Mouse (Mus musculus) intestine, embryonic 16.5 days (tissue): ENCODE measurements at regions not wholly inside any gene's neighbourhood (a gene's known extent, or its start where the extent isn't known, plus 50 kb on each side); places are given as distances from the start of the nearest gene placed in this dataset.
"Not testable (repeated sequence)": the region's sequence is repeated elsewhere in the genome, so short reads cannot be mapped to it uniquely, and the experiment has no call there.

Experiments
- ATAC-seq: fragments of 200-750 bp; cut with Nextera tagmentation; 2 replicates; pipeline ENCODE4 v1.8.0; 2017; ENCODE audit warnings: moderate TSS enrichment, moderate library complexity
- H3K27ac ChIP-seq: fragments of 300-500 bp; sonication (generic); 2 replicates; pipeline ENCODE4 v1.5.1; 2014; ENCODE audit warnings: mild to moderate bottlenecking, low read length
- H3K27me3 ChIP-seq: fragments of 300-500 bp; sonication (generic); replicated peaks from 2 replicates; pipeline ENCODE4 v1.6.1; 2014; ENCODE audit warnings: low read length, control low read depth, mixed read lengths; ENCODE audit not compliant: control insufficient read depth, insufficient read depth
- H3K36me3 ChIP-seq: fragments of 300-500 bp; sonication (generic); 2 replicates; pipeline ENCODE4 v1.6.1; 2014; ENCODE audit warnings: low read length, control low read depth; ENCODE audit not compliant: control insufficient read depth, insufficient read depth
- H3K4me1 ChIP-seq: fragments of 300-500 bp; sonication (generic); 2 replicates; pipeline ENCODE4 v1.6.1; 2014; ENCODE audit warnings: low read length, control low read depth, mixed read lengths; ENCODE audit not compliant: control insufficient read depth, insufficient read depth
- H3K4me2 ChIP-seq: fragments of 300-500 bp; sonication (generic); 2 replicates; pipeline ENCODE4 v1.6.1; 2014; ENCODE audit warnings: low read depth, low read length, control low read depth
- H3K4me3 ChIP-seq: fragments of 300-500 bp; sonication (generic); 2 replicates; pipeline ENCODE4 v1.5.1; 2014; ENCODE audit warnings: mild to moderate bottlenecking, low read length
- H3K9ac ChIP-seq: fragments of 300-500 bp; sonication (generic); 2 replicates; pipeline ENCODE4 v1.6.1; 2014; ENCODE audit warnings: low read depth, low read length
- H3K9me3 ChIP-seq: fragments of 300-500 bp; sonication (generic); 2 replicates; pipeline ENCODE4 v1.6.1; 2016; ENCODE audit warnings: low read length, control low read depth; ENCODE audit not compliant: control insufficient read depth
- WGBS: fragments of 180-500 bp; shearing (Covaris S2); extraction: QIAGEN DNeasy Blood & Tissue Kit; methylation state at CpG from one replicate; pipeline ENCODE4 v1.1.7; 2014; 5-methylcytosine and 5-hydroxymethylcytosine counted together

DNA sequence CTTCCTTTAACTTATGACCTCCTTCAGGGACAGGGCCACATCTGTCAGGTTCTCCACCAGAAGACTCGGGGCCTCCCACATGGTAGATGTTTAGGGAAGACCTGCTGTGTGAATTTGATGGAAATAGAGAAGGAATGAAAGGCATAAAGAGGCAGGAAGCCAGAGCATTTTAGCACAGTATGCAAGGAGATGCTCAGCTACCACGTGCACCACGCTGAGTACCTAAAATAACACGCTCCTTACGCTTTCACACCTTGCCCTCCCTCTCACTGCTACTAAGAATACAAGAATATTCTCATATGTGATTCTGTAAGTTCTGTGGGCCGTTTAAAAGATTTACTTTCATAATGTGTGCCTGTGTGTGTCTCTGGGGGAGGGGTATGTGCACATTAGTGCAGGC, 284.8 kb upstream of the Ercc4 start:
- 82% methylated on average over 6 of the region's 6 CpGs for WGBS
- Histone ChIP-seq H3K4me3 (no peak overlapping the region), H3K9ac (no peak overlapping the region), H3K27ac (no peak overlapping the region), H3K4me2 (no peak overlapping the region), H3K4me1 (no peaks in the 10 kb centered on the region), H3K27me3 (no peaks in the 10 kb centered on the region), H3K36me3 (no peaks in the 10 kb centered on the region), H3K9me3 (no peaks in the 10 kb centered on the region)
- ATAC-seq = no peak

- no peaks in the 10 kb centered on the region for H3K4me1 ChIP-seq
- no peak overlapping the region for H3K27ac ChIP-seq
- no peak overlapping the region for H3K4me3 ChIP-seq
- no peaks in the 10 kb centered on the region for H3K27me3 ChIP-seq
- no peak overlapping the region for H3K9ac ChIP-seq
- no peaks in the 10 kb centered on the region for H3K36me3 ChIP-seq
- H3K4me2 ChIP-seq = no peak overlapping the region
- 52% methylated on average over 8 of the region's 8 CpGs for WGBS
- no peaks in the 10 kb centered on the region for H3K9me3 ChIP-seq
- no peak; the same call in 1 of the 2 replicates for ATAC-seq
Measured at GRCm38 (mm10) chr16:12826222-12826621, 283.3 kb upstream of the Ercc4 start.

DNA sequence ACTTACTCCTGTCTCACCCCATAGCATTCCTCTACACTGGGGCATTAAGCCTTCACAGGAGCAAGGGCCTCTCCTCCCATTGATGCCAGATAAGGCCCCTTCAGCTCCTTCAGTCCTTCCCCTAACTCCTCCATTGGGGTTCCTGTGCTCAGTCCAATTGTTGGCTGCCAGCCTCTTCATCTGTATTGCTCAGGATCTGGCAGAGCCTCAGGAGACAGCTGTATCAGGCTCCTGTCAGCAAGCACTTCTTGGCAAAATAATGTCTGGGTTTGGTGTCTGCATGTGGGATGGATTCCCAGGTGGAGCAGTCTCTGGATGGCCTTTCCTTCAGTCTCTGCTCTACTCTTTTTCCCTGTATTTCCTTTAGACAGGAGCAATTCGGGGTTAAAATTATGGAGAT, 278.2 kb upstream of the Ercc4 start:
- ATAC-seq, H3K36me3 ChIP-seq, H3K27ac ChIP-seq, H3K9me3 ChIP-seq, H3K27me3 ChIP-seq, H3K9ac ChIP-seq, H3K4me1 ChIP-seq, H3K4me3 ChIP-seq, H3K4me2 ChIP-seq: not testable (repeated sequence)
- WGBS = 43% methylated on average over 1 of the region's 1 CpGs

DNA sequence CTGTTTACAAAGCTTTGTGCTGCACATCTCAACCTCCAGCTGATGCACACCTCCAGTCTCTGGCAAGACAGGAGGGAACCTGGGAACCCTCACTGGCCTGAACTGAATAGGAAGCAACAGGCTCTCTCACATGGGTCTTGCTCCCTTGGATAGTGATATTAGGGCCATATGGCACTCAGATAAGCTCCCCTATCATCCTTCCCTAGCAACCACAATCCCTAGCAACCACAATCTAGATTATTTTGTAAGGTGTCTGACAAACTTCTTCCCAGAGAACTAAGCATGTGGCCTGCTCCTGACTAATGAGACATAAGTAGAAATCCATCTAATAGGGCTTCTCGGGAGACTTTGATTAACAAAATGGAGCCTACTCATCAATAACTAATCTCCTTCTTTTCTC, 253.1 kb upstream of the Ercc4 start:
- Histone ChIP-seq H3K4me3 (no peak overlapping the region), H3K27ac (no peak overlapping the region), H3K9ac (no peak overlapping the region), H3K36me3 (no peaks in the 10 kb centered on the region), H3K27me3 (no peaks in the 10 kb centered on the region), H3K9me3 (no peaks in the 10 kb centered on the region), H3K4me2 (no peak overlapping the region), H3K4me1 (no peaks in the 10 kb centered on the region)
- WGBS = 80% methylated on average over 1 of the region's 1 CpGs
- no peak for ATAC-seq

DNA sequence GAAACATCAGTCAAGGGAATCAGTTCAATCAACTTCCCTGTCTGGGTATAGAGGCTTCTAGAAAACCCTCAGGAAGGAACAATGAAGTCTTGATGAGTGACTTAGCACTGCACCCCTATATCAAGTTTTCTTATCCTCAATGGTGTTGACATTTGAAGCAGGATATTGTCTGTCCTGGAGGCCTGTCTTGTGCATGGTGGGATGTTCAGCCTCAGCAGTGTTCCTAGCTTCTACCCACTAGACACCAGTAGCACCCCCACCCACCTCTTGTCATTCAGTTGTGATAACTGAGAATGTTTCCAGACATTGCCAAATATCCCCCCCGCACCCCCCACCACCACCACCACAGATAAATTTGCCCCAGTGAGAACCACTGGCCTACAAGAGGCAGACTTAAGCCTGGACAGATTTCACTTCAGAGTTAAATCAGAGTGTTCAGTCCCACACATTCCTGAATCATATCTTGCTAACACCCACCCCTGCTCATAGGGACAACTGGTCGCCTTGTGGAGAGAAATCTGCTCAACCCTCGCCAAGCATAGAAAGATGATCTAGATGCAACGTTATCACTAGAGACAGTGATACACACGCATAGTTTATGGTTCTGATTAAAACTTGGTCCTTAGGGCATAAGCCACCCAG, 249.6 kb upstream of the Ercc4 start:
- no peak for ATAC-seq
- Histone ChIP-seq H3K36me3 (no peaks in the 10 kb centered on the region), H3K27ac (no peak overlapping the region), H3K4me2 (no peak overlapping the region), H3K4me3 (no peak overlapping the region), H3K4me1 (no peaks in the 10 kb centered on the region), H3K27me3 (no peaks in the 10 kb centered on the region), H3K9ac (no peak overlapping the region), H3K9me3 (no peaks in the 10 kb centered on the region)
- 90% methylated on average over 5 of the region's 5 CpGs for WGBS

- WGBS = 82% methylated on average over 5 of the region's 5 CpGs
- H3K4me3 ChIP-seq = no peak overlapping the region
- H3K27ac ChIP-seq = no peak overlapping the region
- no peak overlapping the region for H3K4me2 ChIP-seq
- H3K9me3 ChIP-seq = no peaks in the 10 kb centered on the region
- no peak for ATAC-seq
- H3K4me1 ChIP-seq = peaks cover 4% of the 10 kb centered on the region; the same call in 1 of the 2 replicates
- no peaks in the 10 kb centered on the region for H3K27me3 ChIP-seq
- no peaks in the 10 kb centered on the region for H3K36me3 ChIP-seq
- no peak overlapping the region for H3K9ac ChIP-seq
Measured at GRCm38 (mm10) chr16:12862561-12862960, 246.9 kb upstream of the Ercc4 start.

DNA sequence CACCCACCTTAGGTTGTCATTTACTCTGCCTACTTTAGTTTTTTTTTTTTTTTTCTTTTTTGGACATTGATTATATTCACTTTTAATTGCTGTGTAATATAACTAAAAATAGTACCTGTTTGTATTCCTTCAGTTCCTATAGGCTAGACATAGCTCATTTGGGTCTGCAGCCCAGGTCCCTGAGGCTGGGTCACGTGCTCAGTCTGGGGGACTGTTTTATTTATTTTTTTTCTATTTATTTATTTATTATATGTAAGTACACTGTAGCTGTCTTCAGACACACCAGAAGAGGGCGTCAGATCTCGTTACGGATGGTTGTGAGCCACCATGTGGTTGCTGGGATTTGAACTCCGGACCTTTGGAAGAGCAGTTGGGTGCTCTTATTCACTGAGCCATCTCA, 231.2 kb upstream of the Ercc4 start:
- not testable (repeated sequence) for ATAC-seq, H3K9me3 ChIP-seq, H3K36me3 ChIP-seq, H3K4me2 ChIP-seq, H3K4me1 ChIP-seq, H3K9ac ChIP-seq, H3K4me3 ChIP-seq, H3K27me3 ChIP-seq, H3K27ac ChIP-seq
- 85% methylated on average over 5 of the region's 5 CpGs for WGBS

DNA sequence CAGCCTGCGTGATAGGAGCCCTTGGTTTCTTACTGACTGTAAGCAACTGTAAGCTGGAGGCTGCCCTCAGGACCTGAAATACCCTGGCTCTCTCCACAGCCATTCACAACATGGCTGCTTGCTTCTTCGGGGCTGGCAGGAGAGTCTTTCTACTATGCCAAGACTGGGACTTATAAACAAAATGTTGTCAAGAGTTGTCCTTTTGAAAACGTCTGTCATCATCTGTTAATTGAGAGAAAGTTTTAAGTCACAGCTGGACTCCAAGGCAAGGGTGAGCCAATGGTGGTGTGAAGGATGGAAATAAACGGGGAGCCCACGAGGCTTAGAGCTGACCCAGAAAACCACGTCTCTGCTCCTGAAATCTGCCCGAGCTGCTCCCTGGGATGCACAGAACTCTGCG, 229.5 kb upstream of the Ercc4 start:
- no peak overlapping the region for H3K4me2 ChIP-seq
- ATAC-seq = no peak
- H3K4me3 ChIP-seq = no peak overlapping the region
- H3K36me3 ChIP-seq = no peaks in the 10 kb centered on the region
- 80% methylated on average over 8 of the region's 8 CpGs for WGBS
- no peaks in the 10 kb centered on the region for H3K27me3 ChIP-seq
- no peak overlapping the region for H3K9ac ChIP-seq
- no peaks in the 10 kb centered on the region for H3K9me3 ChIP-seq
- H3K27ac ChIP-seq = no peak overlapping the region
- no peaks in the 10 kb centered on the region for H3K4me1 ChIP-seq

- no peaks in the 10 kb centered on the region for H3K36me3 ChIP-seq
- H3K4me2 ChIP-seq = no peak overlapping the region
- no peak overlapping the region for H3K27ac ChIP-seq
- no peak overlapping the region for H3K9ac ChIP-seq
- H3K4me1 ChIP-seq = no peaks in the 10 kb centered on the region
- 86% methylated on average over 7 of the region's 7 CpGs for WGBS
- no peak for ATAC-seq
- H3K9me3 ChIP-seq = no peaks in the 10 kb centered on the region
- H3K4me3 ChIP-seq = no peak overlapping the region
- H3K27me3 ChIP-seq = no peaks in the 10 kb centered on the region
Measured at GRCm38 (mm10) chr16:12880481-12880880, 229.0 kb upstream of the Ercc4 start.

GRCm38 (mm10) chr16:12882690-12883089, 226.8 kb upstream of the Ercc4 start:
- WGBS = 60% methylated on average over 1 of the region's 1 CpGs
- H3K9ac ChIP-seq = no peak overlapping the region
- H3K4me1 ChIP-seq = no peaks in the 10 kb centered on the region
- H3K9me3 ChIP-seq = no peaks in the 10 kb centered on the region
- H3K27me3 ChIP-seq = no peaks in the 10 kb centered on the region
- no peak overlapping the region for H3K27ac ChIP-seq
- ATAC-seq = no peak
- H3K4me2 ChIP-seq = no peak overlapping the region
- no peak overlapping the region for H3K4me3 ChIP-seq
- H3K36me3 ChIP-seq = no peaks in the 10 kb centered on the region
